Mouse (Mus musculus) activated CD4-positive, CD25-positive, alpha-beta regulatory T cell, adult 9 weeks (primary cell): ENCODE measurements around the gene Cd200. TPM values are rescaled to one million over a fixed set of nuclear protein-coding genes. Genes with fewer than 3 reads are reported as not detected.

Source experiments
- polyA plus RNA-seq: library from polyadenylated mRNA; unstranded; fragments of 100-300 nt; shearing (Covaris generic); gene quantifications from one replicate; pipeline ENCODE4 v1.2.1, GENCODE M21; 2017

The Cd200 gene
- 125 TPM for polyA plus RNA-seq

GRCm38 (mm10) chr16:45408425-45409063 is at the start of gene Cd200:
Cd200 (minus strand) TSS chr16:45409053.

Other genes starting within 250 kb of the Cd200 start
- gene Btla, start 184.7 kb downstream of the Cd200 start, polyA plus RNA-seq, result 87.1 TPM
- not detected for gene Gm609, start 83.9 kb upstream of the Cd200 start, polyA plus RNA-seq
- gene Gm17783, start 123.0 kb upstream of the Cd200 start, polyA plus RNA-seq, result not detected
- not detected for gene Slc9c1, start 126.3 kb upstream of the Cd200 start, polyA plus RNA-seq
- not detected for gene Gcsam, start 201.3 kb upstream of the Cd200 start, polyA plus RNA-seq
- not detected for gene BC016579, start 245.0 kb upstream of the Cd200 start, polyA plus RNA-seq